Mouse (Mus musculus) brain, embryonic 14.5 days (tissue): ENCODE data around the gene Stxbp6.

Source experiments
- CTCF ChIP-seq: fragments of 200-500 bp; IDR thresholded peaks from 2 replicates; pipeline ENCODE4 v1.5.1; 2012; ENCODE audit warnings: inconsistent platforms, mild to moderate bottlenecking, moderate library complexity, borderline replicate concordance; ENCODE audit not compliant: insufficient read depth, insufficient read length; ENCODE audit errors: extremely low read depth
- POLR2A ChIP-seq: fragments of 200-500 bp; IDR thresholded peaks from 2 replicates; pipeline ENCODE4 v1.6.1; 2012; ENCODE audit warnings: mild to moderate bottlenecking, inconsistent platforms, borderline replicate concordance; ENCODE audit not compliant: poor library complexity, insufficient read depth, insufficient read length, severe bottlenecking; ENCODE audit errors: extremely low read depth

- no peak for TF ChIP-seq CTCF
- no peak for TF ChIP-seq POLR2A
Observed at GRCm38 (mm10) chr12:45082379-45083144, 8.1 kb upstream of the Stxbp6 start.
